Mouse (Mus musculus): ENCODE measurements at regions not wholly inside any gene's neighbourhood (a gene's known extent, or its start where the extent isn't known, plus 50 kb on each side); places are given as distances from the start of the nearest gene placed in this dataset.

GRCm38 (mm10) chr10:23522664-23523063 lies 172.1 kb upstream of the Eya4 start:
- TF ChIP-seq CTCF (IDR thresholded peaks at IDR 0.05; ENCODE audit: low read depth, low read length) (no peak), GATA2 (IDR thresholded peaks at IDR 0.05; ENCODE audit: borderline replicate concordance, low read depth, low read length) (no peak)
